Mouse (Mus musculus) urinary bladder, postnatal 25 days (tissue): ENCODE data around the gene Slc10a7.
A peak's percentile ranks its signal among the peaks of the same experiment; 100 is the strongest.

Source experiments
- DNase-seq: peaks from one replicate; pipeline ENCODE4 v3.0.0; 2022; ENCODE audit warnings: low spot score

The Slc10a7 gene

GRCm38 (mm10) chr8:78624738-78625442 is 115.7 kb downstream of the Slc10a7 start:
- DNase-seq: no peak

DNA sequence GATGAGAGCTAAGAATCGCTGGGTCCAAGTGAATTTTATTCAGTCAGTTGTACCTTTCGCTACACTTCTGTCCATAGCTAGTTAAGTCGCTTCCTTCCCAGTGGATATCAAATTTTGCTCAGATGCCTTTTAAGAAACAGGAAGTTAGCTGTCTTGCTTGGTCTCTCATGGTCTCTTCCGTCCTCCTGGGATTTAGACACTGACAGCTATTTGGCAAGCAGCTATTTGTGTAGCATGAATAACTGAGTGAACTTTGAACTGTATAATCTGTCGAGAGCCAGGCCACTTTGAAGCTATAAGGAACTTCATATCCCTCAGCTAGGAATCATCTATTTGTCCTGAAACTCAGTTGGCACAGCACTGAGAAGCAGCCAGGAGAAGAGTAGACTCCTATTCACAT is 117.5 kb downstream of the Slc10a7 start:
- DNase-seq: no peak

GRCm38 (mm10) chr8:78627793-78628192 is 118.6 kb downstream of the Slc10a7 start:
- no peak for DNase-seq

DNA sequence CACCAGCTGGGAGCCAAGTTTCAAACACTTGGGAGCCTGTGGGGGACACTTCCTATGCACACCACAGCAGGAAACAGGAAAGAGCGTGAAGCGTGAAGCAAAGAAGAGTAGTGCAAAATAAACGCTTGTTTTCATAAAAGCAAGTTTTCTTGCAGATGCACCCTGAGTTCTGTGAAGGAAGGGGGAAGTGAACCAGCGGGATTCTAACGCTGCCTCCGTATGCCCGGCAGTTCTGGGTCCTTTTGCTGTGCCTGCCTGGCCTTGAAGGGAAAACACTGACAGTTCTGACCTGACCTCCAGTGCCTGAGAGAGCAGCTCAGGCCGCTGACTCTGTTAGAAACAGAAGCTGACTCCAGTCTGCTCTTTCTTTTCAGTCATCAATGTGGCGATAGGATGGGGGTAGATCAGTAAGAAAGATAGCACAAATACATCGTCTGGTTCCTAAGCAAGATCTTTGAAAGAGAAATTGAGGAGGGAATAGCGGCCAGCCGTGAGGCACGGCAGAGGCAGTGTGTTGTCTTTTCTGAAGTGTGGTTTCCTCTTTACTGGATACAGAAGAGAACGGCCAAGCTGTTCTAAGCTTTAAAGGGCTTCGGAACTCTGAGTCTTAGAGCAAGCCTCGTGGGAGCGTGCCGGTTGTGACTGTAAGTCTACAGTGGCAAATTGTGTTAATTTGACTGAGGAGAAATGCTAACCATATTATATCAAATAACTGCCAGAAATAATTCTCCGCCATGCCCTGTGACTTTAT is 121.4 kb downstream of the Slc10a7 start:
- no peak for DNase-seq

DNA sequence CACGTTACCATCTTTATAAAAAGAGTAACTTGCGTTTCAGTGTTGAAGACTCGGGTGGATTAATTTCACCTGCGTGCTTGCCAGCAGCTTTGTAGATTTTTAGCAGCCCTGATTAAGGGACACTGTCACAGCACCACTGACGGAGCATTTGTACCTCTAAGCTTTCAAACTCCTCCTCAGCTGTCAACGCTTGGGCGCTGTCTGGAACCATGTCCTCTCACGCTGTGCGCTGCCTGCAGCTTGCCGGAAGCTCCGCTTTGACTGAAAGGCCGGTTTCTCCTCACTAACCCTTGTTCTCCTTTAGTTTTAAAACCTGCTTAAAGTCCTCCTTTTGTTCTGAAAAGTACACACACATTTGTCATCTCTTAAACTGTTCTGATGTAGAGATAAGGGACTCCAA is 123.9 kb downstream of the Slc10a7 start:
- DNase-seq: no peak

DNA sequence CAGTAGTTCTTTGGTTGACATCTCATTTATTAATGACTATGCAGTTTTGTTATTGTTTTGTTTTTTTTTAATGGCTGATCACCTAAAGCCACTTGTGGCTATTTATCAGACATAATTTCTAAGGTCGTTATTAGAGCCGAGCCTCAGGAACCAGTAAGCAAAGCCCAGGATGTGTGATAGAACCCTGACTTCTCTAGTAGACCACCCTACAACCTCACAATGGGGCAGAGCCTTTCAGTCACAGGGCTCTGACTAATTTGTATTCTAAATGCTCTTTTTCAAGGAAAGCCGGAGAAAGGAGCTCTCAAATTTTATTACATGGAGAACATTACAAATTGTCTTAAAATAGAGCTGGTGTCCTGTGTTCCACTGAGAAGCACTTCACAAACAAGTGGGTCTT is 124.9 kb downstream of the Slc10a7 start:
- no peak for DNase-seq

- no peak for DNase-seq
Measured at GRCm38 (mm10) chr8:78634523-78635240, 125.5 kb downstream of the Slc10a7 start.

- no peak for DNase-seq
Measured at GRCm38 (mm10) chr8:78635241-78635771, 126.2 kb downstream of the Slc10a7 start.

GRCm38 (mm10) chr8:78641919-78642318 is 132.8 kb downstream of the Slc10a7 start:
- DNase-seq: no peak

DNA sequence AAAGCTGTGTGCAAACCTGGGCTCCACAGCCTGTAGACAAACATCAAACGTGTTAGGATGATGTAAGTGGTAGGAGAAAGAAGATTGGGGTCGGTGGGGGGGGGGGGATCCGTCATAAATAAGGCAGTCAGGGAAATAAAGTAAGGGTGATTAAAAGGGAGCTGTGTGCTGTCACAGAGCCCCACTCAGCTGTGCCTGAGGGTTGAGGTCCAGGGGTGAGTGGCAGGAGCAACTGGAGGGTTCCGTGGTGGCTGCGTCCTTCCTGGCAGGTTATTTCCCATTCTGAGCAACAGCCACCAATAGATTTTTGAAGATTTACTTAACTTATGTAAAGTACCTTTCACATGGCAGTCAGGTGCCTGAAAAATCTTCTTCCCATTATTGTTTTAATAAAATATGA is 133.2 kb downstream of the Slc10a7 start:
- DNase-seq: no peak

- no peak for DNase-seq
Measured at GRCm38 (mm10) chr8:78647000-78647656, 138.0 kb downstream of the Slc10a7 start.

DNA sequence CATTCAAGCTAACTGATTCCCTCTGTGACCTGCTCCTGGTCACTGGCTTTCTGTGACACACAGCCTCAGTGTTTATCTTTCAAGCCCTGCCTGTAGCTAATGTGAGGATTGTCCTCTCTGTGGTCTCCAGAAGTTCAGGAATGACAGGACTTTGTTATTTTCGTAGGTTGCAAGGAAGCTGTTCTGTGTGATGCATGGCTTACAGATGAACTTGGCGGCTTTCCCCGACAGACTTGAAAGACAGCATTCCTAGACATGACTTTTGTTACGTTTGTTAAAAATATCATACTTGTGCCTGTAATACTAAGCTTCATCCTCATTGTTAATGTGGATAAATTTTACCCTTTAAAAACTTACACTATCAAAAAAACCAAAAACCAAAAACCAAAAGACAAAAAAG is 138.7 kb downstream of the Slc10a7 start:
- peak; percentile 21 for DNase-seq

- peak; percentile 80 for DNase-seq
Measured at GRCm38 (mm10) chr8:78648918-78649317, 139.8 kb downstream of the Slc10a7 start.

GRCm38 (mm10) chr8:78651670-78652069 is 142.5 kb downstream of the Slc10a7 start:
- no peak for DNase-seq

DNA sequence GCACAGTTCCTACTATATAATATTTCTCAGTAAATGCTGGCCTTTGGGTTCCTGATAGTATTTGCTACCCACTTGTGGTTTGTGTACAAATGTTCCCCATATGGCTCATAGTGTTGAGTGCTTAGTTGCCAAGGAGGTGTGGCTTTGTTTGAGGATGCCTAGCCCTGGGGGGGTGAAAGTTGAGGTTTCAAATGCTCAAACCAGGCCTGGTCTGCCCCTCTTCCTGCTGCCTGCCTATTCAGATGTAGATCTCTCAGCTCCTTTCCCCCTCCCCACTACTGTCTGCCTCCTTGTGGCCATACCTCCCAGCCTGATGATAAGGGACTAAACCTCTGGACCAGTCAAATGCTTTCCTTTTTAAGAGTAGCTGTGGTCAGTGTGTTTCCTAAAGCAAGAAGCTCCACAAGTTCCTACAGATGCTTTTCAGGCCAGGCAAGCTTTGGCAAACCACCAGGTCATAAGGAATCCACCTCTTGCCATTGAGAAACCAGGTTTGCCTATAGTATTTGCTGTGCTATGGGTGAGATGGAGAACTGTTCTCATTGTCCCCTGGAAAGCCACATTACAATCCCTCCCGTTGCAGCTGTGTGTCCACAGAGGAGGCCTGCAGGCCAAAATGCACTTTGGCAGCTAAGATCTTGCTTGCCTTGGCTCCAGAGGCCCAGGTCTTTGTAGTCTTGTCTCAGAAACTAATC is 146.4 kb downstream of the Slc10a7 start:
- no peak for DNase-seq

DNA sequence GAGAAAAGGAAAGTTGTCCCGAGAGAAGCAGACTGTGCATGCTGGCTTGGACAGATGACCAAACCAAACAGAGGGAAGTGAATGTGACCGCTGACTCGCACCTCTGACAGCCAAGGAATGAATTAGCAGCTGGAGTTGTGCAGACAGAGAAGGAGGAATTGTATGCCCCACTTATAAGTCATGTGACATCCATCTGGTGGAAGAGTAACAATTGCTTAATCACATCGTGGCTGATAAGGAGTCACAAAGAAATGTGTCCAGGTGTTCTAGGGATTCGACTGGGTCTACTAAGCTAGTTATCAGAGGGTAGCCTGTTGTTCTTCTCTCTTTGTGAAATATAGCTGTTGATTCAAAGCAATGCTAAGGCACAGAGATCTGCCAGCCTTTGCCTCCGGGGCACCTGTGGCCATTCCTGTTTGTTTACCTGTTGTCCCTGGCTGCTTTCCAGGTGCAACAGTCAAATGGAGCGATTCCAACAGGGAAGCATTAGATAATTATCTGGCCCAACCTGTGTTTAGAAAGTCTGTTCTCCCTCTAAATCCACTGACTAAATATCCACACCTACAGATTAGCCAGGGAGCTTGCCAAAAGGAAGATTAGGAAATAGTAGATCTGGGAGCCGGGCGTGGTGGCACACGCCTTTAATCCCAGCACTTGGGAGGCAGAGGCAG is 147.7 kb downstream of the Slc10a7 start:
- DNase-seq: no peak

DNA sequence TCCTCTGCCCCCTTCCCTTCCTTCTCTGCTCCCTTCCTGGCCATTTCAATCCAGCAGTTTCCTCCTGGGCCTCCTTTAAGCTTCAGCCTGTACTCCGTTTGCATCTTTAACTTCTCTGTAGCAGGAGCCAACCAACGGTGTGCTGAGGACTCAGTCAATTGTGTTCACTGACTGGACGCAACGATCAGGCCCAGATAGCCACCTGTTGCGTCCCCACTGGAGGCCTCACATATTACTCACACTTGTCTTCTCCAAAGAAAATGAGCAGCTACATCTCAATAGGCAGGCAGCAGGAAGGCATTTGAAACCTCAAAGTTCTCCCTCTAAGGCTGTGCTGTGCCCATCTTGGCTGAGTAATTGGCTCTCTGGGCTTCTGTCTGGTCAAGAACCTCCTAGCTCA is 149.0 kb downstream of the Slc10a7 start:
- no peak for DNase-seq

- DNase-seq: no peak
Measured at GRCm38 (mm10) chr8:78659617-78660187, 150.6 kb downstream of the Slc10a7 start.

- DNase-seq: no peak
Measured at GRCm38 (mm10) chr8:78664306-78664940, 155.3 kb downstream of the Slc10a7 start.

DNA sequence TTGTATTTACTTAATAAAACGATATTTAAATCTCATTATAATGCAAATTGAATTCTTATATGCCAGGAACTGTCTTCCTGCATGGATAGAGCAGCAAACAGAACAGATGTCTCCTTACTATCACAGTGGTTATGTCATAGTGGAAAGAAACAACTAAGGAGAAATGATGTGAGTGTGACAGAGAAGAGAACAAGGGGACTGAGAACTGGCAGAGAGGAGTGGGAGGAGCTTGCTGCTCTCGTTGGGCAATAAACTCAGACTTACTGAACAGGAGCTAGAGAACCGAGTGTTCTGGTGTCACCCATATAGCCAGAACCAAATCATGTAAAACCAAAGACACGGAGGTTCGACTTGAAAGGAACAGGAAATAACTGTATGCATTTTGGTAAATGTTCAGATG is 158.3 kb downstream of the Slc10a7 start:
- no peak for DNase-seq
